Mouse (Mus musculus): ENCODE measurements around the gene Mesd.
A peak's percentile ranks its signal among the peaks of the same experiment; 100 is the strongest.

The Mesd gene

DNA sequence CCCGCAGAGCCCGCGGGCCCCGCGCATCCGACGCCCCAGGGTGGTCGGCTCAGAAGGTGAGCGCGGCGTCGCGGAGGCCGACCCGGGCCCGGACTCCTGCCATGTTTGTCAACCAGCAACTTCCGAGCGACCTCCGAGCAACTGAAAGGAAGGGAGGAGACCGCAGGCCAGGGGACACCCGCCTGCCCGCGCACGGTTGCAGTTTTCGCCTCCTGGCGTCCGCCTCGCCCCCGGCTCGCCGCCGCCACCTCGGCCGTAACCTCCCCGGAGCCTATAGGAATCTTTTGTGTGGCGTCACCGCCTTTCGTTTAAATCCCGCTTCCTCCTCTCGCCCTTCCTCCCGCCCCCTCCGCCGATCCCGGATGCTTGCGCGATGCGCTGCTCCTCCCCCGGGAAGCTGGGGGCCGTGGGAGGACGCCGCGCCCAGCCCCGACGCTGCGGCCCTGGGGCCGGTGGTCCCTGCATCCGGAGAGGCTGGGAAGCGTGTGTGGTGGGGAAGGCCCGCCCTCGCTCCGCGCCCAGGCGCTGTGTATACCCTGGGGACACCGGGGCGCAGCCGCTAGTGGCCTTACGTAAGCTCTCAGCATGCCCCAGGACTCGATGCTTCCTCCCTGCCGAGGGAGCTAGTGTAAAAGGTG lies at the start of gene Mesd, which contains the start of gene Tlnrd1:
TSS of gene Mesd (plus strand) at position 446 of the 638 bp plus-strand sequence.
TSS of gene Tlnrd1 (minus strand) at position 285 of the 638 bp plus-strand sequence.
- peak; percentile 93 for DNase-seq (ENCODE audit: low read depth, low spot score)

DNA sequence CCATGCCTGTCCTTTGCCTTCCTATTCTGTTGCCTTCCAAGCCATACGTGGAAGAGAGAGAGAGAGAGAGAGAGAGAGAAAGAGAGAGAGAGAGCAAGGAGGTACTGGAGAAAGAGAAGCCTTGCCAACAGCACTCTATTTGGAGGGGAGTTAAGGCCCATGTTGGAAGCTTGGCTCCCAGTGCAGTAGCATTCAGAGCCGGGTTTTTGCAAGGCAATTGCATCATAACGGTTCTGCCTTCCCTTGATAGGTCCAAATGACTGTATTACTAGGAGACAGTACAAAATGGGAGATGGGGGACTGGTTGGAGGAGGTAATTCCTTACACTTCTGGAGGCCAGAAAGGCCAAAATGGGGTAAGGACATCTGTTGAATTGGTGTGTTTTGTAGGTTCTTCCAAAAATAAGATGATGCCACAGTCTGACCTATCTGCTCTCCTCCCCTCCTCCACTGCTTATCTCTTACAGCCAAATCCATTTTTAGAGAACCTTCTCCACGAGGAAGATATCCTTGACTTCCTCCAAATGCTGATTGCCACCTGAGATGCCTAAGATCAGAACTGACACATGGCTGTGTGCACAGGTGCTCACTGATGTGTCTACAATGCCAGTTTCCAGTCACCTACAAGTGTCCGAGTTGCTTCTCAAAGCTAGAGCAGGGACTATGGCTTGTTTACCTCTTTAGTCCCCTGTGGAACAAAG lies 45.6 kb upstream of the Mesd start:
- no peak for DNase-seq (ENCODE audit: low read depth, low spot score)

DNA sequence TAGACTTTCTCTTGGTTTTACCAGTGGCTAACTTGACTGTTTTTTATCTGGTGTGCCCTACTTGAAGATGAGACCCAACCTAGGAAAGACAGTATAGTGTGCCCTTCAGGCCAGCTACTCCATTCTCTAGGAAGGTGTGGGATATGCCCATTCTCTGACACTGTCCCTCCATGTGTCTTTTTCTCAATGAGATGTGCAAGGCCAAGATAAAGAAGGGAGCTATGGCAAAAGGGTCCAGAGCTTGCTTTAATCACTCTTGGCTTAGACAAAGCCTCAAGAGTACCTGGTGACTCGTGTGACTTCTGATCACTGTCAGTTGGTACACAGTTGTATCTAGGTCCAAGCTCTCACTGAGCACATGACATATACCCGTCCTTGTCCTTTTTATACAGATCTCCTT lies 44.2 kb upstream of the Mesd start:
- no peak for DNase-seq (ENCODE audit: low read depth, low spot score)

- no peak for DNase-seq (ENCODE audit: low read depth, low spot score)
Observed at GRCm38 (mm10) chr7:83842486-83843259, 41.6 kb upstream of the Mesd start.

DNA sequence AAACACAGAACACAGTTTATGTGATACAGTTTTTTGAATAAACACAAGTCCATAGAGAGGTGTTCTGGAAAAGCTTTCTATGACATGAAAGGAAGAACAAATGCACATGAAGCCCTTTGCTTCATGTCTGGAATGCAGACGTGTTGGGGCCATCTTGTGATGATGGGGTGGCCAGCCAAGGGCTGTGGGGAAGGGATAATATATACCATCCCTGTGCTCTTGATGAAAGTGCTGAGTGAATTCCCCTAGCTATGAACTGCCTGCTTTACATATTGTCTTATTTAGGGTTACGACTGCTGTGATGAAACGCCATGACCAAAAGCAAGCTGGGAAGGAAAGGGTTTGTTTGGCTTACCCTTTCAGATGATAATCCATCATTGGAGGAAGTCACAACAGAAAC lies 39.5 kb upstream of the Mesd start:
- no peak for DNase-seq (ENCODE audit: low read depth, low spot score)

GRCm38 (mm10) chr7:83847187-83848075 lies 36.8 kb upstream of the Mesd start:
- no peak for DNase-seq (ENCODE audit: low read depth, low spot score)

GRCm38 (mm10) chr7:83851569-83852380 lies 32.5 kb upstream of the Mesd start:
- DNase-seq (ENCODE audit: low read depth, low spot score) = no peak

DNA sequence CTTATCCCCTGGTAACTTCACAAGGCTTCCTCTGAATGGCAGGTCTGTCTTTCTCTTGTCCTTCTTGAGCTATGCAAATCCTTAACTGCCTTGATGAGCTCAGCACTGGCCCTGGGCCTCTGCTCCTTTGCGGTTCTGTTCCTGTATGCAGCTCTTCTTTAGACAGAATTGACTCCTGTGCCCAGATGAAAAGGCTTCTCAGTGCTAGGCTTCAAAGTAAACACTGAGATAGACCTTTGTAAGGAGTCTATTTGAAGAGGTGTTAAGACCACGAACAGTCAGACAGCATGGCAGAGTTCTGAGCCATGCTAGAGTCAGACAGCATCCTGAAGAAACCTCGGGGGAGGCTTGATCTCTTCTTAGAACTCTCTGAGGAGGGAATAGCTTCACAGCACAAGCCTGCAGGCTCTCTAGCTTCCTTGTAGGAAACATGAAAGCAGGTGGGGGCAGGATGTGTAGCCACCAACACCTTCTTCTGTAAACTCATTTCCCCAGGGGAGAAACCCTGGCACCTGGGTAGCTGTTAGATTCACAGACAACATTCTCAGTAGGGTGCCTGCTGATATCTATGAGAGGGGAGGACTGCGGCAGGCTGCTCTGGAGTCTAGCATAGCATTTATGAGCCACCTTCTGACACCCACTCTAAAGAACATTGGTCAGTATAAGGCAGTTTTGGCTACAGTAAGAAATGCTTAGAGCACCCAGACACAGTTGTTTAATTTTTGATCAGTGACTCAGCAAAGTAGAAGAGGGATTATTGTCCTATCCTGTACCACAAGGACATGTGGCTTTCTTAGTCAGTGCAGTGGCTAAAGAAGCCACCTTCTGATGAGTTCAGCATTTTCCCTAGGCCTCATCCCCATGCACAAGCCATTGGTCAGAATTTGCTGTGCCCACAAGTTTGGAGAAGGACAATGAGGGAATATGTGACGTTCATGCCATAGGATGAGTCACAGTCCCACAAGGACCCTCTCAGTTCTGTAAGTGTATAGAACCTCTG lies 31.6 kb upstream of the Mesd start:
- DNase-seq (ENCODE audit: low read depth, low spot score) = peak; percentile 85

- DNase-seq (ENCODE audit: low read depth, low spot score) = peak; percentile 73
Observed at GRCm38 (mm10) chr7:83855203-83855602, 29.1 kb upstream of the Mesd start.

- DNase-seq (ENCODE audit: low read depth, low spot score) = no peak
Observed at GRCm38 (mm10) chr7:83856353-83857207, 27.7 kb upstream of the Mesd start.

DNA sequence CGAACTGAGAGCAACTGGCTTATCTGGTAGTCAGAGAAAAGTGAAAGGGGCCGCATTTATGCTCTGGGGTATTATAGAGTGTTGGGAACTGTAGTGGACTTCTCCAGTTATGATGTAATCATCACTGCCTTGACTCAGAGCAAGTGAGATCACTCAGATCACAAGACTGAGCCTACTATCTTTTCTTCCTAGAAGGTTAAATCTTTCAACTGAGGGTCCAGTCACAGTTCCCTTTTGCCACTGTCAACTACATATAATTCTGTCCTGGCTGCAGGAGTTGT lies 27.1 kb upstream of the Mesd start:
- DNase-seq (ENCODE audit: low read depth, low spot score) = no peak

DNA sequence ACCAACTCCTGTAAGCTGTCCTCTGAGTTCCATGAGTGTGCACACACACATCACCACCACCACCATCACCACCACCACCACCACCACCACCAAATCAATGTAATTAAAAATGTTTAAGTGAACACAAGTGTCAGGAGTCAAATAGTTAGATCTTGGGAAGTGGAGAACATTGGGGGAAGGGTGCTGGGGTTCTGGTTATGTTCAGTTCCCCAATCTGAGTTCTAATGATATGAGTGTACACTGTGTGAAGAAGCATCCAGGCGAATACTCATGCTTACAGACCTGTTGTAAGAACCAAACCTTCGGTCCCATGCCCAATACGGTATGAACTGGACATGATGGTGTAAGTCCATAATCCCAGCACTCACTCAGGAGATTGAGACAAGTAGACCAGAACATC lies 26.3 kb upstream of the Mesd start:
- DNase-seq (ENCODE audit: low read depth, low spot score) = peak; percentile 49

DNA sequence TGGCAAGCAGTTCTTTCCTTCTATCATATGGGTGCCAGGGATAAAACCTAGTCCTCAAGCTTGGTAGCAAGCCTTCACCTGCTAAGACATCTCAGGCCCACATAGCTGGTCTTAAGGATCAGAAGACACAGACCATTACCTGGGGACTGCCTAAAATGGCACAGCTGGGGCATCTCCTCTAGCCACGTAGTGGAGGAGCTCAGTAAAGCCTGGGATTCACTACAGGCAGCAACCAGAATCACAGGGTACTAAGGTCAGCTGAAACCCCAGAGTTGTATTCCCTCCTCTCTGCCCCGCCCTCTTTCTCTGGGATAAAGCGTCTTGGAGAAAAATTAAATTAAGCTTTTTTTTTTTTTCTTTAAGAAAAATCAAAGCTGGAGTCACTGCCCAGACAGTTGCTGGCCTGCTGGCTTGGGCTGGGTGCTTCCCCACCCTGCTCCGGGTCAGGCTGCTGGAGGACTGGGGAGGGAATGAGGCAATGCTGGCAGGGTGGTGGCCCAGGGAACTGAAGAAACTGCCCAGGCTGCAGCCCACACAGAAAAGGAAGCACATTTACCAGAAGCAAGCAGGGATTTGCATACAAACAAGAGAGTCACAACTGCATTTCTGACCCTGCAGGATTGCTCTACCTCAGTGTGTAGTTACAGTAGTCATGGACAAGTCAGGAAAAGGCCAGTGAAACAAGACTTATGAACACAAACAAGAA lies 24.7 kb upstream of the Mesd start:
- peak; percentile 56 for DNase-seq (ENCODE audit: low read depth, low spot score)

DNA sequence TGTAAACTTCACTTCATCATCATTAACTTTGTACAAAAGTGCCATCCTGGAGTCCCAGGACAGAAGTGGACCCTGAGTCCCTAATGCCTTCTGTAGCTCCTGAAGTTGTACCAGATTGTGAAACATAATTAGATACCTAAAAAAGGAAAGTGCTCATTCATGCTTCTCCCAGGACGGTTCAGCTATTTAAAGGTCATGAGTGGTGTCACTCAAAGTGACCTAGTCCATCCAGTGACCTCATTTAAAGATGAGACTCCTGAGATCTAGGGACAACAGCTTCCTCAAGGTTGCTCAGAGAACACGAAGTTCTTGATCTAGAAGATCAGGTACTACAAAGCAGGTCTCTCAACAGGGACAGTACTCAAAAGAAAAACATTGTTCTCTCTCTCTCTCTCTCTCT lies 20.7 kb upstream of the Mesd start:
- no peak for DNase-seq (ENCODE audit: low read depth, low spot score)

DNA sequence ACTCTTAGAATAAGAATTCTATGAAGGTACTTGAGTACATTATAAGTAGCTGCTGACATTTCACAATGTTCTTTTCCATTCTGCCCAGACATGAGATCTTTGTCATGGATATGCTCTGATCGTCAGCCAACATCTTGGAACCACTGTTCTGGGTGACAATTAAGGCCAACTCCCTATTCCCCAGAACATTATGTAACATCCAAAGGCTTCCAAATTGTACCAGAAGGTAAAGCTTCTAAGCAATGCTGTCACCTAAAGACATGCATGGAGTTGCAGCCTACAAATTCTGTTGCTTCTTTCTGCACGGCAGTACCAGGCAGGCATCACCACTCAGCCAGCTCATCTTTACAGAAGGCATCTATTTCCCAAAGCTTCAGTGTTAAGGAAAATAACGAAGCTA lies 16.1 kb upstream of the Mesd start:
- DNase-seq (ENCODE audit: low read depth, low spot score) = no peak

DNA sequence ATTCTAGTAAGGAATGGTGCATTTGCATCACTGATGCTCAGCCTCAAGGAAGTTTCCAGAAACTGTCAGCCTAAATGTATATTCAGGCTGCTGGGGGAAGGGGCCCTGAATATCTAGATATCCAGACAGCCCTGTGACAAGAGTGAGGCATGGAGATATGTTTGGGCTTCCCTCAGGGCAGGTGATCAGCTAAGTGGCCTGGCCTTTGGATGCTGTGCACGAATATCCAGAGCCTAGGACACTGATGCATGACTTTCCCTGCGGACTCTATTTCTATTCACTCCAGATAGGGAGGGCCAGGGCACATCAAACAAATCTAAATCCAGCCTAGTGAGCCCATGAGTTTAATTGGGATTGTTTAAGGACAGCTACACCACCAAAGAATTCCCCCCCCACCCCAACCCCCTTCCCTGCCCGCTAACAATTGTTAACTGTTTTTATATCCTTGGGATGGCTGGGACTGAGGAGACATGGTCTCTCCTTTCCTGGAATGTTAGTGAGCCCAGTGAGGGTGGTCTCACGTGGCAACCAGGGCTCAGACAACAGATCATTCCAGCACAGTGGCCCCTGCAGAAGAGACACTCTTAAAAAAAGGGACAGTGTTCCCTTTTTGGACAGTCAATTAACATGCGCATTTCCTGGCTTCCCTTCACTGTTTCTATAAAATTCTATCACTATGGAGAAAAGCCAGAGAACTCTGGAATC lies 14.3 kb upstream of the Mesd start:
- DNase-seq (ENCODE audit: low read depth, low spot score) = no peak

- no peak for DNase-seq (ENCODE audit: low read depth, low spot score)
Observed at GRCm38 (mm10) chr7:83877088-83877487, 7.2 kb upstream of the Mesd start.
